Mouse (Mus musculus): ENCODE results near the gene Sh2d1a. TPM values are rescaled to one million over a fixed set of nuclear protein-coding genes. Genes with fewer than 3 reads are reported as not detected.

Gene Sh2d1a
- polyA plus RNA-seq, 1 experiment, result not detected

- TF ChIP-seq TAL1 (IDR thresholded peaks at IDR 0.05; ENCODE audit: low read length), result no peak
- no peak for TF ChIP-seq GATA1 (IDR thresholded peaks at IDR 0.05; ENCODE audit: low read length)
- Histone ChIP-seq H3K9me3 (ENCODE audit: control insufficient read depth, low read length) (no peaks in the 10 kb centered on the region), H3K36me3 (ENCODE audit: control insufficient read depth) (no peaks in the 10 kb centered on the region), H3K27me3 (ENCODE audit: control insufficient read depth) (no peaks in the 10 kb centered on the region), H3K4me3 (replicated peaks) (no peak overlapping the region), H3K4me1 (ENCODE audit: control insufficient read depth) (no peaks in the 10 kb centered on the region)
Observed at GRCm38 (mm10) chrX:42530703-42531102, 28.4 kb downstream of the Sh2d1a start.

DNA sequence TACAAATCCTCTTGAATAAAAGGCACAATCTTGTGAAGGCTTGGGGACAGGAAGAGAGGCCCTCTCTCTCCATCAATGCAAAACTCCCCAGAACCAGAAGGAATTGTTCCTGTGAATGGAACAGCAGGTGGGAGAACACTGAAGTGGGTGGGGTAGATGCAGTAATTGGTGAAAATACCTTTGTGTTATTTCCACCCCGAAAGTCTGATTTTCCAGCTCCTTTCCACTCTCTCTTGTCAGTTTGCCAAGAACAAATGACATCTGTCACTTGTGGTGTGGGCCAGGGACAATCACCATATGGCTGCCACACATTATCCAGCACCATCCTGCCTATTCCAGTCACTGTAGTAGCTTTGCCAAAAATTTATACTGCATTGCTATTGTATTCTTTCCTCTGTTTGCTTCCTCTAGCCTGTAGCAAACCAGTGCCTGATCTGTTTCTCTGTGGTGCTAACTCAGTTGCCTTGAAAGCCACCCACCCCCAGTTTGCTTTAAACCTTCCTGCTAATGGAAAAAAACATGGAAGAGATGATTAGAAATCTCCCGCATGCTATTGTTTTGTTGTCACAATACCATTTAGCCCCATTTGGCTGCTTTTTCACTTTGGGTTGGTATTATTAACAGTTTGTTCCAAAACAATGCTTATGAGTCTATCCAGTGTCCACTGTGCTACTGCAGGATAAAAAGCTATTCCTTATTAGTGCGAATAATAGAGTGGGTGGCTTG lies 37.9 kb downstream of the Sh2d1a start:
- Histone ChIP-seq H3K36me3 (ENCODE audit: control insufficient read depth) (no peaks in the 10 kb centered on the region), H3K9me3 (ENCODE audit: control insufficient read depth, low read length) (no peaks in the 10 kb centered on the region), H3K27me3 (ENCODE audit: control insufficient read depth) (no peaks in the 10 kb centered on the region), H3K4me1 (ENCODE audit: control insufficient read depth) (no peaks in the 10 kb centered on the region), H3K4me3 (replicated peaks) (peak overlapping the region; percentile 44)
- no peak for TF ChIP-seq TAL1 (IDR thresholded peaks at IDR 0.05; ENCODE audit: low read length)
- TF ChIP-seq GATA1 (IDR thresholded peaks at IDR 0.05; ENCODE audit: low read length), result no peak

GRCm38 (mm10) chrX:42540756-42541053 lies 38.5 kb downstream of the Sh2d1a start:
- Histone ChIP-seq H3K4me1 (ENCODE audit: control insufficient read depth) (no peaks in the 10 kb centered on the region), H3K9me3 (ENCODE audit: control insufficient read depth, low read length) (no peaks in the 10 kb centered on the region), H3K27me3 (ENCODE audit: control insufficient read depth) (no peaks in the 10 kb centered on the region), H3K4me3 (replicated peaks) (peak overlapping the region; percentile 44), H3K36me3 (ENCODE audit: control insufficient read depth) (no peaks in the 10 kb centered on the region)
- no peak for TF ChIP-seq TAL1 (IDR thresholded peaks at IDR 0.05; ENCODE audit: low read length)
- no peak for TF ChIP-seq GATA1 (IDR thresholded peaks at IDR 0.05; ENCODE audit: low read length)

- no peaks in the 10 kb centered on the region for H3K36me3 ChIP-seq (ENCODE audit: control insufficient read depth)
- H3K4me3 ChIP-seq (replicated peaks), result no peak overlapping the region
- no peaks in the 10 kb centered on the region for H3K4me1 ChIP-seq (ENCODE audit: control insufficient read depth)
- no peaks in the 10 kb centered on the region for H3K27me3 ChIP-seq (ENCODE audit: control insufficient read depth)
- H3K9me3 ChIP-seq (ENCODE audit: control insufficient read depth, low read length), result no peaks in the 10 kb centered on the region
- TF ChIP-seq GATA1 (IDR thresholded peaks at IDR 0.05; ENCODE audit: low read length) (no peak), TAL1 (IDR thresholded peaks at IDR 0.05; ENCODE audit: low read length) (no peak)
Observed at GRCm38 (mm10) chrX:42545076-42545475, 42.8 kb downstream of the Sh2d1a start.

DNA sequence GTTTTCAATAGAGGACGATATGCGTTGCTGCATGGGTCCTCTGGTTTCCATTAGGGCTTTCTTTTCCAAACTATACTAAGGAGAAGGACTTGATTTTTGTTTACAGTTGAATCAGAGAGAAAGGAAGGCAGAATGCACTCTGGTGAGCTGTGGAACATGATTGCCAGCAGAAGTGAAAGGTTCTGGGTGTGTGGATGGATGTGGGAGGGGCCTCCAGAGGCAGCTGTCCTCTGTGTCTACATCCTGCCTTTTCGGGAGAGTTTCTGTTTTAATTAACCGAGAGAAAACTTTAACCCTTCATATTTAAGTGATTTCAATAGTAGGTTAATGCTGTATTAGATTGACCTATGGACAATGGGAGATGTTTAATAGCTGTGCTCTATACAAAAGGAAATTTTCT lies 46.3 kb downstream of the Sh2d1a start:
- Histone ChIP-seq H3K4me3 (replicated peaks) (no peak overlapping the region), H3K36me3 (ENCODE audit: control insufficient read depth) (no peaks in the 10 kb centered on the region)
- no peak for TF ChIP-seq GATA1 (IDR thresholded peaks at IDR 0.05; ENCODE audit: low read length)
- no peak for TF ChIP-seq TAL1 (IDR thresholded peaks at IDR 0.05; ENCODE audit: low read length)

DNA sequence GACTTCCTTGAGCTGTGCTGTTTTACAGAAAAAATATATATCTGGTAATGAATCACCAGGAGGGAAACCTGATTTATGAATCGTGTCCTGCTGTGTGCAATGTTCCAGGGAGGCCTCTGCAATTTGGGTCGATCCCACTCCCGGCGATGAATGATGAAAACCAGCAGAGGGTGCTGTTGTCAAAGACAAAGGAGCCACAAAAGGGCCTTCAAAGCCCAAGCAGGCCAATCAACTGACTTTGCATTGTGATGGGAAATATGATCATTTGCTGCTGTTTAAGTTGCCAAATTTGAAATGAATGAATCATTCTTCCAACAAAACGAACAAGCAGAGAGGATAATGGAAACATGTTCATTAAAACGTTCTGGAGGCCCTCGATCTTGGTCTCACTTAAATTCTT lies 55.0 kb downstream of the Sh2d1a start:
- no peaks in the 10 kb centered on the region for H3K27me3 ChIP-seq (ENCODE audit: control insufficient read depth)
- H3K4me1 ChIP-seq (ENCODE audit: control insufficient read depth), result no peaks in the 10 kb centered on the region
- no peak overlapping the region for H3K4me3 ChIP-seq (replicated peaks)
- H3K36me3 ChIP-seq (ENCODE audit: control insufficient read depth), result no peaks in the 10 kb centered on the region
- no peaks in the 10 kb centered on the region for H3K9me3 ChIP-seq (ENCODE audit: control insufficient read depth, low read length)
- TF ChIP-seq TAL1 (IDR thresholded peaks at IDR 0.05; ENCODE audit: low read length) (no peak), GATA1 (IDR thresholded peaks at IDR 0.05; ENCODE audit: low read length) (no peak)

More for the DNA sequence above, 46.3 kb downstream of the Sh2d1a start:
- Histone ChIP-seq H3K9me3 (ENCODE audit: control insufficient read depth, low read length) (no peaks in the 10 kb centered on the region), H3K27me3 (ENCODE audit: control insufficient read depth) (no peaks in the 10 kb centered on the region), H3K4me1 (ENCODE audit: control insufficient read depth) (no peaks in the 10 kb centered on the region)

DNA sequence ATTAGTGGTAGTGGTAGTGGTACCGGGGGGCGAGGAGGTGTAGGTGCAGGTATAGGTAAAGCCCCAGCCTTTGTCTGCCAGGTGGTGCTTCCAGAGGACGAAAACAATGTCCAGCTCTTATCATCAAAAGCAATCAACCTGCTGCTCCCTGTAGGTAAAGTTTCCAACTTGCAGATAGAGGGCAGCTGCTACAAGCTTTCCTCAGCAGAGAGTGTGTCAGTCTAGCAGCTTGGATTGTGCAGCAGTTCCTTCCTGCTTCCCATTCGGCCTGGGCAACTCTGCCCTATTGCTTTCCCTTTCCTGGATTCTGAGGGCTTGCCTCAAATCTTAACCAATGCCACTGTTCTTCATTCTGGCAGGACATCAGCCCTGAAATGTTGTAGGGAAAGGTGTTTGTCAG lies 56.4 kb downstream of the Sh2d1a start:
- Histone ChIP-seq H3K36me3 (ENCODE audit: control insufficient read depth) (no peaks in the 10 kb centered on the region), H3K4me1 (ENCODE audit: control insufficient read depth) (no peaks in the 10 kb centered on the region), H3K9me3 (ENCODE audit: control insufficient read depth, low read length) (no peaks in the 10 kb centered on the region), H3K4me3 (replicated peaks) (no peak overlapping the region), H3K27me3 (ENCODE audit: control insufficient read depth) (no peaks in the 10 kb centered on the region)
- TF ChIP-seq TAL1 (IDR thresholded peaks at IDR 0.05; ENCODE audit: low read length), result no peak
- no peak for TF ChIP-seq GATA1 (IDR thresholded peaks at IDR 0.05; ENCODE audit: low read length)

Other genes with a start within 250 kb of the Sh2d1a start
- gene Tex13c2, start 12.8 kb upstream of the Sh2d1a start, polyA plus RNA-seq (2012), result not detected in 2 replicates